Mouse (Mus musculus) mouse embryonic stem cell (cell line): Measurements from ENCODE around the gene Rab11fip5.

Source experiments
- in situ Hi-C, 2 experiments: fragments of 300-500 bp; cut with MboI; formaldehyde crosslinking; loops; 1 replicate in 1 of 2; 3 replicates in 1 of 2; pipeline ENCODE4 v1.14.3; 2019 to 2020; ENCODE audit warnings: low sequenced_read_pairs in 2 of 2, low pct_unique_long_range_greater_than_20kb in 1 of 2, mixed read lengths in 1 of 2; ENCODE audit not compliant: unreplicated experiment in 1 of 2

Rab11fip5 gene

GRCm38 (mm10) chr6:85293255-85294003, 81.0 kb downstream of the Rab11fip5 start:
- in situ Hi-C loops: no loop called here

- in situ Hi-C loops: no loop called here
These were observed 83.3 kb downstream of the Rab11fip5 start for GRCm38 (mm10) chr6:85290869-85291824.

DNA sequence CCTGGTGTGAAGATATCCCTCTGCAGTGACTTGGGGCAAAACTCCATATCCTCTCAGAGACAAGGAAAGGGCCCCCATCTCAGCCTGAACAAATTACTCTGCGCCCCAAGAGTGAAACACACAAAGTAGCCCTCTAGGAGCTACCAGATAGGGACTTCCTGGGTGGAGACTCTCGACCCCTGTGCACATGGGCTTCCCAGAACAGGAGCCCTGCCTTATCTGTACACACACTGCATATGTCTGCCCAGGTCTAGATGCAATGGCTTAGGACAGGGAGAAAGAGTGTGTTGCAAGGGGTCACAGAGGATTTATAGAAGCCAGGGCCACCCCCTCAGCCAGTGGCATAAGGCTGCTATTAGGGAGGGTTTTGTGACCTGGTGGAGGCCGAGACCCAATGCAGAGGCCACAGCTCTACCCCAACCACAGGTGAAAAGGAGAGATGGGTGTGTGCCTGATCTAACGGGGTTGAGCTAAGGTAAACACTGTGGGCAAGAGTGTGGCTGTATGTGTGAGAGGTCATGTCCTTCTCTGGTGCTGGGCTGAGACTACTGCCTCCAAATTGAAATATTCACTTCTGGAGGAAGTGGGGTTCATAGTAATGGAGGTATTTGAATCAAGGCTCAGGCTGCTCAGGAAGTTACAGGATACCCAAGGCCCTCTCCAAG, 86.1 kb downstream of the Rab11fip5 start:
- in situ Hi-C loops: no loop called here

DNA sequence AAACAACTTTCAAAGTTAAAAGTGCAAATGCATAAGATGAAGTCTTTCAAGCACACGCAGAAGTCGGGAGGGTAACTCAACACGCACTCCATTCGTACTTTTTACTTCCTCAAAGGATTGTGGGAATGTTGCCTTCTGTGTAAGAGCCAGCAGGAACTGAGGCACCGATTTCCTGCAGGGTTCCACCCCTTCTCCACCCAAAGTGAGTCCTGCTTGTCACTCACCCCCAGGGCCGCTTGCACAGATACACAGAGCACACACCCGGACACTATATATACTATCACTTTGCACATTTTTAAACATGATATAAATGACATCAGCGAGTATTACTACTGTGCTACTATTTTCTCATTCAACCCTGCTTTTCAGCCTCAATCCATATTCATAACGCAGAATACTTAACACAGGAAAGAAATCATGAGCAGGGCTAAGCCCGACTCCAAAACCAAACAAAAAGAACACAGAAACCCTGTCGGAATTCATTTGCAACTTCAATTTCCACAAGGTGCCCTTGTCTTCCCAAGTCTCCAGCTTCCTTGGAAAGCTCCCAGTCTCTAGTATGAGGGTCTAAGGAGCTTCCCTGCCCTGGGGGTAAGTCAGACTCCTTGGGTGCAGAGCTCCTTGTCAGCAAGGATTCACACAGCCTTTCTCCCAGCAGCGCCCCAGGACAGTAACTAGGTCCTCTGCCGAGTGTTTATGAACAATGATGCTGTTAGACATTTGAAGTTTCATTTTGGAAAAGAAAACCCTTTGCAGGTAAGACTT, 88.0 kb downstream of the Rab11fip5 start:
- in situ Hi-C loops: no loop called here
